Mouse (Mus musculus): Measurements from ENCODE around the gene Zim1. TPM values are rescaled to one million over a fixed set of nuclear protein-coding genes. Genes with fewer than 3 reads are reported as not detected.

The Zim1 gene
- total RNA-seq, 2 experiments from 2014 or later, result 3.7 to 7.0 TPM

GRCm38 (mm10) chr7:6659605-6660004, 36.6 kb downstream of the Zim1 start:
- DNase-seq (ENCODE audit: low spot score in 2 of 2), result peak; percentile 70 to 73
- intact Hi-C loops (cut with DNase I), result loop anchor here (5.0 kb wide), 1 partner anchor 258 kb away; no protein-coding TSS in a partner anchor

GRCm38 (mm10) chr7:6658606-6659005, 37.6 kb downstream of the Zim1 start:
- no peak for DNase-seq (ENCODE audit: low spot score in 2 of 2)
- intact Hi-C loops (cut with DNase I), result no loop called here

GRCm38 (mm10) chr7:6652151-6652550, 44.1 kb downstream of the Zim1 start:
- intact Hi-C loops (cut with DNase I), result no loop called here
- no peak for DNase-seq (ENCODE audit: low spot score in 2 of 2)

GRCm38 (mm10) chr7:6651221-6651620, 45.0 kb downstream of the Zim1 start:
- intact Hi-C loops (cut with DNase I), result no loop called here

GRCm38 (mm10) chr7:6650526-6650925, 45.7 kb downstream of the Zim1 start:
- DNase-seq (ENCODE audit: low spot score in 2 of 2), result no peak
- intact Hi-C loops (cut with DNase I), result no loop called here

More at GRCm38 (mm10) chr7:6651221-6651620, 45.0 kb downstream of the Zim1 start:
- DNase-seq (ENCODE audit: low spot score in 2 of 2), result no peak

- intact Hi-C loops (cut with DNase I), result no loop called here
- no peak for DNase-seq (ENCODE audit: low spot score in 2 of 2)
These were observed 50.4 kb downstream of the Zim1 start for GRCm38 (mm10) chr7:6645821-6646220.

- no peak for DNase-seq (ENCODE audit: low spot score in 2 of 2)
- intact Hi-C loops (cut with DNase I), result no loop called here
These were observed 58.2 kb downstream of the Zim1 start for GRCm38 (mm10) chr7:6638076-6638475.

GRCm38 (mm10) chr7:6636741-6637140, 59.5 kb downstream of the Zim1 start:
- intact Hi-C loops (cut with DNase I), result no loop called here
- DNase-seq (ENCODE audit: low spot score in 2 of 2), result no peak

GRCm38 (mm10) chr7:6635831-6636230, 60.4 kb downstream of the Zim1 start:
- no peak for DNase-seq (ENCODE audit: low spot score in 2 of 2)
- intact Hi-C loops (cut with DNase I), result no loop called here

Other genes starting within 250 kb of the Zim1 start
- gene Olfr1336, start 240.3 kb downstream of the Zim1 start, total RNA-seq (2021), result not detected
- not detected for gene Olfr1346, start 229.3 kb downstream of the Zim1 start, total RNA-seq (2021)
- gene Olfr5, start 209.5 kb downstream of the Zim1 start, total RNA-seq (2021), result not detected
- gene Olfr1347, start 196.7 kb downstream of the Zim1 start, total RNA-seq (2021), result not detected
- gene Olfr1348, start 187.7 kb downstream of the Zim1 start, total RNA-seq (2021), result not detected
- gene Olfr1349, start 173.5 kb downstream of the Zim1 start, total RNA-seq (2021), result not detected
- gene Olfr1350, start 131.6 kb downstream of the Zim1 start, total RNA-seq (2021), result not detected
- gene Peg3, start 34.0 kb upstream of the Zim1 start, total RNA-seq (2021), result 100 to 1,000 TPM; 185 to 197 TPM
- gene Usp29, start 34.1 kb upstream of the Zim1 start, total RNA-seq (2021), result 10 to 100 TPM; 40.0 to 44.0 TPM

Data from left cerebral cortex, postnatal 14 days (tissue).